Mouse (Mus musculus) kidney, adult 2 months (tissue): Measurements from ENCODE around the gene Pgpep1l. TPM values are rescaled to one million over a fixed set of nuclear protein-coding genes. Genes with fewer than 3 reads are reported as not detected.

Experiments used
- DNase-seq: peaks from one replicate; pipeline ENCODE4 v3.0.0; 2021
- H3K27ac ChIP-seq: fragments of 200-500 bp; 2 replicates; pipeline ENCODE4 v1.5.1; 2012; ENCODE audit warnings: low read depth, low read length, control low read depth, inconsistent platforms; ENCODE audit not compliant: insufficient read depth
- H3K27me3 ChIP-seq: fragments of 200-500 bp; replicated peaks from 2 replicates; pipeline ENCODE4 v1.6.1; 2012; ENCODE audit warnings: mild to moderate bottlenecking, moderate library complexity, low read length, inconsistent platforms; ENCODE audit not compliant: control insufficient read depth, insufficient read depth
- H3K36me3 ChIP-seq: fragments of 200-500 bp; 2 replicates; pipeline ENCODE4 v1.6.1; 2012; ENCODE audit warnings: mild to moderate bottlenecking, moderate library complexity, low read length, inconsistent platforms; ENCODE audit not compliant: control insufficient read depth, insufficient read depth
- H3K4me1 ChIP-seq: fragments of 200-500 bp; 2 replicates; pipeline ENCODE4 v1.6.1; 2011; ENCODE audit warnings: low read length; ENCODE audit not compliant: control insufficient read depth, insufficient read depth
- H3K4me3 ChIP-seq: fragments of 200-500 bp; 2 replicates; pipeline ENCODE4 v1.5.1; 2011; ENCODE audit warnings: mild to moderate bottlenecking, low read depth, low read length, control low read depth; ENCODE audit not compliant: insufficient read depth
- CTCF ChIP-seq: fragments of 200-500 bp; conservative IDR thresholded peaks from 2 replicates; pipeline ENCODE4 v1.5.1; 2011; ENCODE audit warnings: low read depth, mild to moderate bottlenecking, control low read depth, low read length, moderate library complexity, mixed read lengths; ENCODE audit not compliant: insufficient read depth, insufficient read length
- POLR2A ChIP-seq: fragments of 200-500 bp; IDR thresholded peaks from one replicate; pipeline ENCODE4 v1.6.1; 2011; ENCODE audit warnings: low read depth, low read length, control low read depth
- WGBS: fragments of 180-500 bp; shearing (Covaris S2); methylation state at CpG from one replicate; pipeline ENCODE4 v1.1.7; 2018; 5-methylcytosine and 5-hydroxymethylcytosine counted together
- polyA plus RNA-seq: library from polyadenylated mRNA; depleted of rRNA; stranded (reverse); fragments of >200 nt; gene quantifications from 2 replicates; pipeline ENCODE4 v1.2.3, GENCODE M21; 2012; rRNA removed

Pgpep1l gene
- polyA plus RNA-seq, 1 experiment: 1.1 TPM

- Histone ChIP-seq H3K4me3 (no peak overlapping the region), H3K27me3 (no peaks in the 10 kb centered on the region), H3K4me1 (no peaks in the 10 kb centered on the region), H3K36me3 (peaks cover 17% of the 10 kb centered on the region), H3K27ac (no peak overlapping the region)
- DNase-seq: no peak
- 80% methylated on average over 15 of the region's 15 CpGs for WGBS
- TF ChIP-seq POLR2A (no peak), CTCF (no peak)
Measured at GRCm38 (mm10) chr7:68193958-68194695, 69.9 kb downstream of the Pgpep1l start.

DNA sequence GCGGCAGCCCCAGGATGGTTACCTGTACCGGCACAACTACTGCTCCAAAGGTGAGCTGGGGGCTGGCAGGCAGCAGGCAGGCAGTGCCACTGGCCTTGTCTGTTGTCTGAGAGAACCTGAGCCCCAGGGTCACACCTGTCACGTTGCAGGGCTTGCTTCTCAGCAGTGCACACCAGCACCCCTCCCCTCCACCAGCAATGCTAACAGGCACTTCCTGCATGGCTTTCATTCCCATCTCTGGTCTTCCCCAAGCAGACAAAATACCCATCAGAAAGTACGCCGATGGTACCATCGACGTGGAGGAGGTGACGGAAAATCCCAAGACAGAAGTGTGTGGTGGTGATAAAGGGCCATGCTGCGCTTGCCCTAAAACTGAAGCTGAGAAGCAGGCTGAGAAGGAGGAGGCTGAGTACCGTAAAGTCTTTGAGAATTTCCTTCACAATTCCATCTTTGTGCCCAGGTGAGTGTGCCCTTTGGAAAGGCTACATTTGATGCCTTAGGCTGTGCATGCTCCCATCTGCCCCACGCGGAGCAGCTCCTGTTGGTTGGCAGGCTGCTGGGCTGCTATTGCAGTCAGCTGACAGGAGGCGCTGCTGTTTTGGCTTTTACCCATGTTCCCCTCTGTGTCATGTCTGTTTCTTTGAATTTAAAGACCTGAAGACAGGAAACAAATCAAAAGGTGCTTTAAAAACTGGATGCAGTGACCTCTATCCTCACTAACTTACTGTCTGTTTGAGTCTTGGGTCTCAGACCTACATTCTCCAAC lies 74.2 kb downstream of the Pgpep1l start:
- DNase-seq: no peak
- H3K4me3 ChIP-seq: no peak overlapping the region
- H3K36me3 ChIP-seq: peaks cover 13% of the 10 kb centered on the region
- H3K4me1 ChIP-seq: no peaks in the 10 kb centered on the region
- WGBS: 94% methylated on average over 13 of the region's 13 CpGs
- H3K27me3 ChIP-seq: no peaks in the 10 kb centered on the region
- no peak for TF ChIP-seq POLR2A
- TF ChIP-seq CTCF: no peak
- H3K27ac ChIP-seq: no peak overlapping the region

DNA sequence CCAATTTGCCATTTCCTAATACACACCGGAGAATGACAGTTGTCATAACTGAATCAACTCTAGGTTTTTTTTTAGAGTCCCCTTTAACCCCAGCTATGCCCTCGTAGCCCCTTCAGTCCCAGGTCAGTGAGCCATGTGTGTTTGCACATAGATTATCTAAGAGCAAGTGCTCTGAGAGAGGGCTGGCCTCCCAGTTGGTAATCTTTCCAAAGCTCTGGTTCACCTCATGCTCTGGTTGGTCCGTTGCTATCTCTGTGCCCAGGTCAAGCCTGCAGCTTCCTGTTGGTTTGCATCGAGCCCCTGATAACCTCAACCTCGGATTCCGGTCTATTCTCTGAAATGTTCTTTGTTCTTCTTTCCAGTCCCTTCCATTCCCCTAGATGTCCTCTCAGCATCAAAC lies 74.8 kb downstream of the Pgpep1l start:
- Histone ChIP-seq H3K27ac (no peak overlapping the region), H3K4me3 (no peak overlapping the region), H3K4me1 (no peaks in the 10 kb centered on the region), H3K36me3 (peaks cover 9% of the 10 kb centered on the region), H3K27me3 (no peaks in the 10 kb centered on the region)
- WGBS: 78% methylated on average over 6 of the region's 6 CpGs
- no peak for DNase-seq
- TF ChIP-seq POLR2A: no peak
- no peak for TF ChIP-seq CTCF

Other genes starting within 250 kb of the Pgpep1l start
- 7.9 and 11.3 TPM in 2 replicates for gene Fam169b, start 9.6 kb upstream of the Pgpep1l start, polyA plus RNA-seq